ENCODE assay signal across 8 mouse cellular contexts in the genomic region with DNA sequence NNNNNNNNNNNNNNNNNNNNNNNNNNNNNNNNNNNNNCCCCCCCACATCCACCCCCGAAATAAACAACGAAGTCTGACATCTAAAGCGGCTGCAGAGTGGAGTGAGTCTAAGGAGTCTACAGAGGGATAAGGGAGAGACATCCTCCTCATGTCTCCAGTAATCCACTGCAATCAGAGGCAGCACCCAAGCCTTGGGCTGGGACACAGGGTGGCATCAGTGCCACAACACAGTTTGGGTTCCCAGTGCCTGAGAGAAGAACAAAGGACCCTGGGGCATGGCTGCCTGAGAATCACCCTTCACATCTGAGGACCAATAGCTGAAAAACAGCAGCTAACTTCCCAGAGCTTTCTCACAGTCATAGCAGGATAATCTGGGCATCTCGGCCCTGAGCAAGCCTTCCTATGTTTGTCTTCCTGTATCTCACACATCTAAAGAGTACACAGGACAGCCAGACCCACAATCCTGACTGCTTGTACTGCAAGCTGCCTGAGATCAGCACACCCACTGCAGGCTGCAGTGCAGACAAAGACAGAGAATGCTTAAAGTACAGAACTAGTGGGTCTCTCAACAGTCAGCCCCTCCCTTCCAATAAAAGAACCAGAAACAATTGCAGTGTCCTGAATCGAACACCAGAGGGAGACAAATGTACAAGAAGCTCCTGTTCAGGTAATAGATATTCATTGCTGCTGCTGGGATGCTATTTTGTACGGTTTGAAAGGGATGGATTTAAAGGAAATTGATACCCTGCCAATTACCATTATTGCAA. TPM values are rescaled to one million over a fixed set of nuclear protein-coding genes. Genes with fewer than 3 reads are reported as not detected.
DNase-seq lines count a peak whose midpoint lies in the region; ATAC-seq and TF ChIP-seq lines count a peak whose summit lies in the region.

No protein-coding gene starts in this region.

- DNase-seq in adrenal gland, adult (ENCODE audit: inconsistent age in 2 of 2, low spot score in 1 of 2): peak; percentile 7 to 61
- DNase-seq in adrenal gland, adult 8-10 months: no peak
- DNase-seq in thymus, adult 2 months: peak; percentile 16
- no peak for DNase-seq in thymus, postnatal 36 days
- peak; percentile 55 for DNase-seq in forebrain, embryonic 11.5 days (ENCODE audit: low spot score)
- DNase-seq in layer of hippocampus, adult 11-12 months (ENCODE audit: low spot score): peak; percentile 43
- no peak for DNase-seq in testis, postnatal 10 days (ENCODE audit: low spot score)

- no peaks in the 10 kb centered on the region for H3K9me3 ChIP-seq in forebrain, embryonic 11.5 days (ENCODE audit: control insufficient read depth, low read length)

- no peaks in the 10 kb centered on the region for H3K27me3 ChIP-seq in thymus, adult 2 months (ENCODE audit: control insufficient read depth, insufficient read depth, low read length)
- H3K27me3 ChIP-seq in forebrain, embryonic 11.5 days (ENCODE audit: control insufficient read depth, insufficient read depth, low read length): no peaks in the 10 kb centered on the region

- H3K27ac ChIP-seq in thymus, adult 2 months (ENCODE audit: control insufficient read depth, insufficient read depth, low read length): no peak overlapping the region
- H3K27ac ChIP-seq in forebrain, embryonic 11.5 days (ENCODE audit: low read depth, low read length): no peak overlapping the region

- H3K4me1 ChIP-seq in thymus, adult 2 months (replicated peaks; ENCODE audit: control insufficient read depth, insufficient read depth, low read length): no peaks in the 10 kb centered on the region
- H3K4me1 ChIP-seq in forebrain, embryonic 11.5 days (replicated peaks; ENCODE audit: control insufficient read depth, insufficient read depth, low read length): peaks cover 2% of the 10 kb centered on the region; the same call in 1 of the 2 replicates

- no peak overlapping the region for H3K4me3 ChIP-seq in thymus, adult 2 months (ENCODE audit: control insufficient read depth, insufficient read depth, low read length)
- no peak overlapping the region for H3K4me3 ChIP-seq in forebrain, embryonic 11.5 days (ENCODE audit: low read depth, low read length)

- 58% methylated on average over 5 of the region's 6 CpGs for WGBS in thymus, adult 2 months
- WGBS in forebrain, embryonic 11.5 days: 58% methylated on average over 6 of the region's 6 CpGs

- TF ChIP-seq CTCF in thymus, adult 2 months (IDR thresholded peaks at IDR 0.05; ENCODE audit: borderline replicate concordance, control insufficient read depth, extremely low read depth, insufficient read depth, low read length, poor library complexity): no peak

- H3K4me2 ChIP-seq in forebrain, embryonic 11.5 days (ENCODE audit: low read depth, low read length, severe bottlenecking): no peak overlapping the region

- peak; percentile 85 for ATAC-seq in forebrain, embryonic 11.5 days (replicated peaks; ENCODE audit: low FRiP score)
- peak; percentile 61 for ATAC-seq in monocyte, adult 5-6 weeks (replicated peaks; ENCODE audit: insufficient number of reproducible peaks, low FRiP score, low TSS enrichment, poor library complexity, severe bottlenecking)

- H3K36me3 ChIP-seq in thymus, adult 2 months (ENCODE audit: control insufficient read depth, insufficient read depth, low read length): no peaks in the 10 kb centered on the region
- no peaks in the 10 kb centered on the region for H3K36me3 ChIP-seq in forebrain, embryonic 11.5 days (ENCODE audit: control insufficient read depth, insufficient read depth, low read length)

- TF ChIP-seq POLR2A in thymus, adult 2 months (IDR thresholded peaks at IDR 0.05; ENCODE audit: control insufficient read depth, extremely low read depth, insufficient read depth, low read length, poor library complexity): no peak

- H3K9ac ChIP-seq in forebrain, embryonic 11.5 days (ENCODE audit: low read length): no peak overlapping the region; the same call in 1 of the 2 replicates

RNA-seq across cellular contexts. Expression of gene Smpdl3a, which starts 54.0 kb away (rescaled TPM):
- total RNA-seq in adrenal gland, adult 8-10 months (2022): 10 to 100 TPM; 25.4 to 45.3 (median 33.2) TPM
- 44.0 and 48.3 TPM in 2 replicates for polyA plus RNA-seq in thymus, adult 2 months (2012; rRNA removed)
- 9.2 and 9.4 TPM in 2 replicates for polyA plus RNA-seq in forebrain, embryonic 11.5 days (2014; fragmentation: Nextera tagmentation; extraction: Ambion mirVana)
- 248 to 540 TPM (median 441 TPM) in 3 replicates for total RNA-seq in monocyte, adult 5-6 weeks (2017)

Comparison
In these comparisons a context has a peak if more than half of its experiments do, and no peak if none do; other contexts are left out.
1. DNase-seq: peak in adrenal gland, adult (2 of 2), thymus, adult 2 months (single experiment), forebrain, embryonic 11.5 days (single experiment) and layer of hippocampus, adult 11-12 months (single experiment); none in adrenal gland, adult 8-10 months (single experiment), thymus, postnatal 36 days (0 of 2) and testis, postnatal 10 days (single experiment).